Mouse (Mus musculus) CH12F3 (cell line): ENCODE measurements around the gene Dbil5.
"Not testable (repeated sequence)": the region's sequence is repeated elsewhere in the genome, so short reads cannot be mapped to it uniquely, and the experiment has no call there.

ENCODE experiments used
- in situ Hi-C: fragments of 300-500 bp; cut with MboI; formaldehyde crosslinking; loops from 2 replicates; pipeline ENCODE4 v1.14.3; 2020; ENCODE audit warnings: low sequenced_read_pairs

Gene Dbil5

DNA sequence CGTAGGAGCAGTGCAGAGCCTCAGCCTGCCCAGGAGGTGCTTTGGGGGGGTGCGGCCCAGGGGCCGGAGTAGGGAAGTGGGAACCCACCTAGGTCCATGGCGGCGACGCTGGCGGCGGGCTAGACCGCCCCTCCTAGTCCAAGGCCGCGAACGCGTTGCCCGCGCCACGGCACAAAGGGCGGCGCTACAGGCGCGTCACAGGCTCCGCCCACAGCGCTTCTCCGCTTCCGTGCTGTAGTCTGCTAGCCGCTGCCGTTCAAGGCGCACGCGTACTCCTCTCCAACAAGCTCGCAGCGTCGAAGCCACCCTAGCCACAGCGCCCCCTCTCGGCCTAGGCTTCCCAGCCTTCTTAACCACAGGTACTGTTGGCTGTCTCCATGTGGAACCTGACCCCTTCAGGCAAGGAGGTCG, at the start of gene Dbil5, which contains the start of gene Gemin4:
Dbil5 (plus strand) TSS at position 219 of the 411 bp plus-strand sequence.
Gemin4 (minus strand) TSS at position 275 of the 411 bp plus-strand sequence.
- in situ Hi-C loops, result no loop called here

DNA sequence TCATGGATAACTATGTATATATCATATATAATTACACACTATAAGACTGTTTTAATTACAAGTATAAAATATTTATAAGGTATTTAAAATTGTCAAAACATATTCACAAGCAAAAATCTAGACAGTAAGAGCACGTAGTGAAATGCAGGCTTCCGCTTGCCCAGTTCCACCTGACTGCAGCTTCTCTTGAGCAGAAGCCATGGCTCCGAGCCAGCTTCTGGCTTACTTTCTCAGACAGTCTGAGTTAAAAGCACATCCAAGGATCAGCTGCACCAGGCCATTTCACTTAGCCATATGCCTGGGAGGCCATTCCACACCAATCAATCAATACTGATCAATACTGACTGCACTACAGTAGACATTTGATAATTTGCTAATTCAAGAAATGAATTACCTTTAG, 48.4 kb upstream of the Dbil5 start:
- in situ Hi-C loops, result no loop called here

DNA sequence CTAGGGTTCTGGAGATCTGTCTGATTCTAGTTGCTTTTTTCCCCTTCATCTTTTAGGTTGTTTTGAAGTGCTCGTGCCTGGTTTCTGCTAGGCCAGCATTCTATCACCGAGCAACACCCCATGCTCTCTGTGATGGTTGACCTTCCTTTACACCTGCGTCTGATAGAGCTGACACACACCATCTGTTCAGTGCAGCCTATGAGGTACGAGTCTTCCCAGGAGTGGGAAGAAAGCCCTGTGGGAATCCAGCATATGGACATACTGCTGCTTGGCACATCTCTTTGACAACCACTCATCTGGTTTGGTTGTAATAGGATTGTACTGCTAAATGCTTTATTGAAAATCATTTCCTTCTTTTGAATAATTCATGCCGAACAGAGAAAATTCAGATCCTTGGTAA, 47.2 kb upstream of the Dbil5 start:
- in situ Hi-C loops, result no loop called here

DNA sequence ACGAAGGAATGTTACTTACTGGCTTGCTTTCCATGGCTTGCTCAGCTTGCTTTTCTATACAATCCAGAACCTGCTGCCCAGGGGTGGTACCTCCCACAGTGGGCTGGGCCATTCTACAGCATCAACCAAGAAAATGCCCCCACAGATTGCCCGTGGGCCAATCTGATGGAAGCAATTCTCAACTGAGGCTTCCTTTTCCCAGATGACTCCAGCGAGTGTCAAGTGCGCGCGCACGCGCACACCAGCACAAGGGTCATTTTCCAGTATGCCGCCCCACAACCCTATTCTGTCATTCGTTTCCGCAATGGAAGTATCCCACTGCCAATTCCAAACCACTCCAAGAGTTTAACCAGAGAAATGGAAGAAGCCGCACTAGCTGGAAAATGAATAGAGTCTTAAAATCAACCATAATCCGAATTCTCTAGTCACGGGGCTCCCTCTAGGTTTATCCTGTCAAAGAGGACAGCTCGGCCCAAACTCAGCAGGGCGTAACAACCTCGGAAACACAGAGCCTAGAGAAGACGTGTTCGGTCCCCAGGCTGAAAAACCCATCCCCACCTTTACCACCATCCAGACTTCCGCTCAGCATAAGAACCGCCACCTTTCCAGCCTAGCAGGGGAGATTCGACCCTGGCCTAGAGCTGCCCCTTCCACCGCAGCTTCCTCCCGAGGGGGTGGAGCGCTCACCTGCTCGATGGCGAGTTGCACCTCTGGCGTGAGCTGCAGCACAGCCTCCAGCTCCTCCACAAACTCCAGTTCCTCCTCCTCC, 38.5 kb upstream of the Dbil5 start:
- in situ Hi-C loops, result no loop called here

DNA sequence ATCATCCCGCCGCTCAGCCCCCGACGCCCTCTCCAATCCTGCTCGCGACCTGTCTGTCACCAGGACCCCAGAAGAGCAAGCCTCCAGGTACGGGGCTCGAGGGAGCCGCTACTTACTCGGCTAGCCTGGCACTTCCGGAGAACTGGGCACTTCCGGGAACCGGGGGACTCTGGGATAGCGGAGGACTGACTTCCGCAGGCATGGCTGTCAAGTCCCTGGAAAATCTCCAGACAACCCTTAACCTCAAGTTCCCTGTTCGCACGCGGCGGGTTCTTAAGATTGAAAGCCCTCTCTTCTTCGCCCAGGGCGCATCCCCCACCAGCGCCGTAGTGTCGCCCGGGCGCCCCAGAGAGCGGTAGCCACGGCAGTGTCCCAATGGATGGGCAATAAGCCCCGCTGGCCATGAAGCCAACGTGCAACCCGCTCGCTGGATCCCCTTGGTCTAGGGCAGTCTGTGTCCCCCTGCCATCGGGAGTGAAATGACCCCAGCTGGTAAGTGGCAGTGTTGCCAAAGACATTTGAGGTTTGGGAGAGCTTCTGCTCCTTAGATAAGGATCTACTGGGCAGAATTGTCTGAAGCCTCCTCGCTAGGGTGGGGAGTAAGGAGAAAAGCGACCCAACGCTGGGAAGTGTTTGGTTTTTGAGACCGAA, 37.8 kb upstream of the Dbil5 start, which contains the start of the genes Vps53 and Fam57a:
Vps53 (minus strand) TSS at position 153 of the 651 bp plus-strand sequence.
Fam57a (plus strand) TSS at position 177 of the 651 bp plus-strand sequence.
- in situ Hi-C loops, result no loop called here

DNA sequence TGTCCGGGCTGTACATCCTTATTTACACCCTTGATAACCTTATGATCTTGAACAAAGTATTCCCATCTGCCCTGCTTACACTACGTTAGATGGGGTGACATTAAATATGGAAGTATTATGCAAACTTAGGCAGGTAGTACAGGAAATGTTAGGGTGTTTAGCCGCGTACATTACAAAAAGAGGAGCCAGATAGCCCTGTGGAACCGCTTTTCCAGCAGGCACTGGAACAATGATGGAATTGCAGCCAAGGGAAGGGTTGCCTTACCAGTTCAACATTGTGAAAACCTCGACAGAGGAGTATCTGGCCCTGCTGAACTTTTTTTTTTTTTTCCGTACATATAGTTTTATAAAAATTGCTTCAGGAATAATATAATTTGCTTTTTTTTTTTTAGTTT, 37.3 kb upstream of the Dbil5 start:
- in situ Hi-C loops, result no loop called here

DNA sequence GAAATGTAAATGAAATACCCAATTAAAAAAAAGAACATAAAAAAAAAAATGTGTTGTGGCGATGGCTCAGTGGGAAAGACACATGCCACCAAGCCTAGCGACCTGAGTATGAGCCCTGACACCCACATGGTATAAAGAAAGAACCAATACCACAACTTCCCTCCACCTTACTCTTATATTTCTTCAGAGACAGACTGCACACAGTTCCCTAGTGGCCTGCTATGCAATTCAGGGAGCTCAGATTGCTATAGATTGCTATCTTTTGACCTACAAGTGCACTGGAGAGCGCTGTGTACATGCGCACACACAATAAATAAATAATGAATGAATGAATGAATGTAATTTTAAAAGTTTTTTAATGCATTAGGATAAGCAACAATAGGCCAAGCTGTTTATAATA, 33.7 kb upstream of the Dbil5 start:
- in situ Hi-C loops, result no loop called here

DNA sequence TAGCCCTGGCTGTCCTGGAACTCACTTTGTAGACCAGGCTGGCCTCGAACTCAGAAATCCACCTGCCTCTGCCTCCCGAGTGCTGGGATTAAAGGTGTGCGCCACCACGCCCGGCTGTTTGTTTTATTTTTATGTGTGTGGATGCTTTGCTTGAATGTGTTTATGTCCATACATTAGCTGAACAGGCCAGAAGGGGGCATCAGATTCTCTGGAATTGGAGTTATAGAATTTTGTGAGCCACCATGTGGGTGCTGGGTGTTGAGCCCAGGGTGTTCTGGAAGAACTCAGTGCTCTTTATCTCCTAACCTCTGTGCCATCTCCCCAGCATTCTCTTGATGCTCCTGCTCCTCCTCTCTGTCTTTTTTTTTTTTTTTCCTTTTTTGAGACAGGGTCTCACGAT, 30.5 kb upstream of the Dbil5 start:
- in situ Hi-C loops, result no loop called here

DNA sequence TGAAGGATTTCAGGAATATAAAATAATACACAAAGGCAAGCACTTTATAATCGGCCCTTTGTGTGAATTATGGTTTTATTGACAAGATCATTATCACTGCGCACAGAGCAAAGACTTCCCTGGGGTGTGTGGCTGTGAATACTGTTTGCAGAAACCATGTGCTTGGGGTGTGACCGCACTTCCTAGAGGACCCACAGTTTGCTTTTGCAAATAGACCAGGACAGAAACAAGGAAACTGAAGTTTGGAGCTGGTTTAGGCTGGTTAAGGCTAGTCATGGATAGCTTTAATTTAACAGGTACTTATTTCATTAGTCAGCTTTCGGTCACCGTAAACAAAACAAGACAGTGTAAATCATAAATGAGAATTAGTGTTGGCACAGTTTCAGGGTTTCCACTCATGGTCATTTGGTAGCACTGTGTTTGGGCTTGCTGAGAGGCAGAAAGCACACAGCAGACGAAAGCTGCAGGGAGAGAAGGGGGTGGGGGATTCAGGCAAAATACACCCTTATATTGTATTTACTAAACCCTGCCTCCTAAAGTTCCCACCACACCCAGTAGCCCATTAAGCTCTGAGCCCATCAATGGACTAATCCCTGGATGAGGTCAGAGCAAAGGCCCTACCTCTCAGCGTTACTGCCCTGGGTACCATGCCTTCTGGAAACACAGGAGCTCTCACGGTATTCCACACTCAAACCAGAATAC, 21.0 kb upstream of the Dbil5 start:
- in situ Hi-C loops, result no loop called here

DNA sequence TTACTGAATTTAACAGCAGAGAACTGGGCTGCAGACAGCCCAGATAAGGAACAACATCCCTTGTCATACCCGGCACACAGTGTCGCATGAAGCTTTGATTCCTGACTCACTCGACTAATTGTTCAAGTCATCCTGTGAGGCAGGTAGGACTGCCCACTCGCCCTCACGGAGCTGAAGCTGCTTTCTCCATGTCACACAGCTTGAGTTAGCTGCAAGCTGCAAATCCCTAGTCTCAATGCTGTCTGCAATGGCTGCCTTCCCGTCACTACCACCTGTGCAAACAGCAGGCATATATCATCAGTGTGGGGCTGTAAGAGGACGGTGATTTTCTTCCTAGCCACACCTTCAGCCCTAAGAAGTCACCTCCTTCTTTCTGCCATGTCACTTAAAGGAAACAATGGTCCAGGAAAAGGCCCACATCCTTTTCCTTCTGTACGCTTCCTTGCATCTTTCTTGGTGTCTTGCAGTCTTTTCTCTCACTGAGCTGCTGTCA, 20.4 kb upstream of the Dbil5 start:
- in situ Hi-C loops, result no loop called here

DNA sequence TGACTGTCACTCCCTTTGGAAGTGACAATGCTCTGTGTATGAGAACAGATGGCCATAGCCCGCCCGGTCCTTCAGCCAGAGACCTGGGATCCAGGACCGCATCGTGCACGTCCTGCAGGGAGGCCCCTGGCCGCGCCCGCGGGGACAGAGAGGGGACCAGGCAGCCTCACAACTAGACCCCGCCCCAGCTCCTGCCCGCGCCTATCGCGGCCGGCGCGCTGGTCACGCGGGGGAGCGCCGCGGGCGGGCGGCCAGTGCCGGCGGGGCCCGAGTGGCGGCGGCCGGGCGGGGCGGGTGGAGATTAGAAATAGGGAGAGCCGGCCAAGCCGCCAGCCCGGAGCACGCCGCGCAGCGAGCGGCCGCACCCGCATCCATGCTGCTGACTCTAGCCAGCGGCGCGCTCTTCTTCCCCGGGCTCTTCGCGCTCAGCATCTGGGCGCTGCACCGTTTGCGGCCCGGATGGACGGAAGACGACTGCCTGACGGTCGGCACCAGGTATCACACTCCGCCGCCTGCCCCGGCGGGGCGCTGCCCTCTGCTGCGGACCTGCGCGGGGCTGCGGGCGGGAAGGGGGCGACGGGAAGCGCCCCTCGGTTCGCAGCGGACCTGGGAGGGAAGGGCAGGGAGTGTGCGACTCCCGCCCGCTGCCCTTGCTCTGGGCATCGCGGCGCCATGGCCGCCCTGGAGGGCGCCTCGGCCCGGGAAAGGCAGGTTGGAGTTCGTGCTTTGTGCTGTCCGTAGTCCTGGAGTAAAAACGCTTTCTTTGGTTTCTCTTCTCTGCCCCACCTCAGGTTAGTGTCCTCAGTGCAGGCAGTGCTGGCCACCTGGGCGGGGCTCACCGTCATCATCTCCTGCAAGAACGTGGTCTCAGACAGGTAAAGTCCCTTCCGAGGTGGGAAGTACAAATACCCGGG, 15.4 kb upstream of the Dbil5 start:
- in situ Hi-C loops, result no loop called here

DNA sequence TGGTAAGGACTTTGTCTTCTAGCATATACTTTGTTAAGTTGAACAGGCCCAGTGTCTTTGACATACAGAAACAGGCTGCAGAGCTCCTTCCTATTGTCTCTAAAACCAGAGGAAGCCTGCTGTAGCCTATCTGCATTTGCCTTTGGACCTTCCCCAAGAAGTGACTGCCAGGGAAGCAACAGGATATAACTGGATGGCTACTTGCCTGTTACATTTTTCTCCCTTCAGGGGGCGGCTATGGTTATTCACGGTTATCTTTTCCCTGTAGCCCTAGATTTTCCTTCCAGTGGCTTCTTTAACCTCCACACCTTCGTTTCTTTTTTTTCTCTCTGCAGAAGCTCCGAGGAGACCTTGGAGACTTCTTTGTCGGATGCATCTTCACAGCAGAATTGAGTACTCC, 10.6 kb upstream of the Dbil5 start:
- in situ Hi-C loops, result no loop called here

DNA sequence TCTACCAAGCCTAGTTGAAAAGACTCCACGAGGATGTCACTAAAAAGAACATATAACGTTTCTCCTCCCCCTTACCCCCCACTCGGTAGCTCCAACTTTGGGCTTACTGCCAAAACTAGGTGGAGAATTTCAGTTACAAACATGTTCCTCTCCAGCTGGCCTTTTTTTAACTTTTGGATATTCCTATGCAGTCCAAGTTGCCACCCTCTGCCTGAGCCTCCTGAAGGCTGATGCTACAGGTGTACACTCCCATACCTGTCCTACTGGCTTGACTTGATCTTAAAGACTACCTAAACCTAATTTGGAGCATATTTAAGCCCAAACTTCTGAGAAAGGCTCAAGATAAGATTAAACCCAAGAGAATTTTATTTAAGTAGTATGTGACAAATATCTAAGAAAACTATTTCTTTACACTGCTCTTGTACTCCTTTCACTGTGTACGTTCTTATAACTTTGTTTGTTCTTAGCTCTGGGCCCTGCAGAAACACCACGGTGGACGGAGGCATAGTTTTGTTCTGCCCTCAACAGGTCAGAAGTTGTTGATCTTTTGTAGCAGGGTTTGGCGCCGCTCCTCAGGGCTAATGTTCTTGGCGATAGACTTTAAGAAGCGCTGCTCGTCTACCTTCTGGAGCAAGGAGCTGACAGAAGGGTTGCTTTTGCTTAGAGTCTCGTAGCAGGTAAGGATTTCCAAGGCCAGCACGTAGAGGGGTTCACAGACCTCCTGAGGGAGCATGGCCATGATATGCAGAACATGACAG, 7.0 kb upstream of the Dbil5 start:
- in situ Hi-C loops, result no loop called here

DNA sequence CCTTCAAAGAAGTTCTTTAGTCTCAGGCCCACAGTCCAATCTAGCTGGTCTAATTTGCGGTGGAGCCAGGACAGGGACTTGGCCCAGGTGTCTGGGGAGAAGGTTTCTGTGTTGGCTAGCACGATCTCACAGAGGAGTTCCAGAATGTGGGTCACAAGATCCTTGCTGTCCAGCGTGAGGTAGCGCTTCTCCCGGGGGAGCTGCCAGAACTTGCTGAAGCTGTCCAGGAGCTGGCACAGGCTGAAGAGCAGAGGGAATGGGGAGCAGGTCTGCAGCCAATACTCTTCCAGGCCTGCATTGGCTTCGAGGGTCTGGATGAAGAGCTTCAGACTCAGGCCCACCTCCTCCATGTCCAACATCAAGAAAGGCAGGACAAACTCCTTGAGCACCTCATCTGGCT, 5.8 kb upstream of the Dbil5 start:
- in situ Hi-C loops, result not testable (repeated sequence)

DNA sequence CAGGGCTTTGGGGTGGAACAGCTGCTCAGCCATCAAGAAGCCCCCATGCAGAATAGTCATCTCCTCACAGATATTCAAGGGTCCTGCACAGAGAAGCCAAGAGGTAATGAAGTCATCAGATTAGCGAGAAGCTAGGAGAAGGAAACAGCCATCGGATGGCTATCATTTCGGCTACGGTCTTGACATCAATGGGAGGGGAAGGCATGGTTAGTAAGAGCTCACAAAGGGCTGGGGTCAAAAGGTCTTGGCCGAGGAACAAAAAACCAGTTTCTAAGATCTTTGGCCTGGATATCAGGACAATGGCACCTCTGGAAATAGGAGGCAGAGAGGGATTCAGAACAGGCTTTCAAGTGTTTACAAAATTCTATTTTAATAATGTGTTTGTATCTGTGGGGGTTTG, 3.6 kb upstream of the Dbil5 start:
- in situ Hi-C loops, result no loop called here

DNA sequence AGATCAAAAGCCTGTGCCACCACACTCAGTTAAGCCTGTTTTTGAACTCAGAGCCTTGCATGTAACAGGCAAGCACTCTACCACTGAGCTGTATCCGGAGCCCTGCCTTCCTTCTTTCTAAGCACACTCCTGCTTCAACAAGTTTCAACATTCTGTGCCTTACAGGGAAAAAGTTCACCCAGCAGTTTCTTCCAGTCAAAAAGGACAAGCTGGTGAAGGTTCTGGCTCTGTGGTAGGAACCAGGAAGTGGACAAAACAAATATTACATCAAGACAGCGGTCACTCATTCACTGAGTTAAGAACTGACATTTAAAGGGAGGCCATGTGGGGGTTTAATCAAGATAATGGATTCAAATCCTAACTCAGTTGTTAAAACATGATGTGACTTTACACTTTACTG, 2.4 kb upstream of the Dbil5 start:
- in situ Hi-C loops, result no loop called here

DNA sequence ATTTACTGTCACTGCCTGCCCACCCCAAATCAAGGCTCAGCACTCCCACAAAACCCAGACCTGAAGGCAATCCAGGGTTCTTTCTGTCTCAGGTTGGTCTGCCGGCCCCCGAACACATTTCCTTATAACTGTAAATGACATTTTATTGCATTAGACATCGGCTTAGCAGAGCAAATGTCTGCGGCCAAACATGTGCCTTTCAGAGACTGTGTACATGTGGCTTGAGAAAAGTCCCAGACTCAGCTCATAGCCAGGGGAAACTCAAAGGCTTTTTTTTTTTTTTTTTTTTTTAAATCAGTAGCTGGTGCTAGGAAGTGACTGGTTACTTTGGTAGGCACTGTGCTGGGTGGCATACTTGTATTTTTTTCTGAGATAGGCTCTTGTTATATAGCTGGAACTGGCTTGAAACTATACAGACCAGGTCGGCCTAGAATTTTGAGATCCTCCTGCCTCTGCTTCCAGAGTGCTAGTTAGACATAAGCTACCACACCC, 1.3 kb upstream of the Dbil5 start:
- in situ Hi-C loops, result no loop called here

DNA sequence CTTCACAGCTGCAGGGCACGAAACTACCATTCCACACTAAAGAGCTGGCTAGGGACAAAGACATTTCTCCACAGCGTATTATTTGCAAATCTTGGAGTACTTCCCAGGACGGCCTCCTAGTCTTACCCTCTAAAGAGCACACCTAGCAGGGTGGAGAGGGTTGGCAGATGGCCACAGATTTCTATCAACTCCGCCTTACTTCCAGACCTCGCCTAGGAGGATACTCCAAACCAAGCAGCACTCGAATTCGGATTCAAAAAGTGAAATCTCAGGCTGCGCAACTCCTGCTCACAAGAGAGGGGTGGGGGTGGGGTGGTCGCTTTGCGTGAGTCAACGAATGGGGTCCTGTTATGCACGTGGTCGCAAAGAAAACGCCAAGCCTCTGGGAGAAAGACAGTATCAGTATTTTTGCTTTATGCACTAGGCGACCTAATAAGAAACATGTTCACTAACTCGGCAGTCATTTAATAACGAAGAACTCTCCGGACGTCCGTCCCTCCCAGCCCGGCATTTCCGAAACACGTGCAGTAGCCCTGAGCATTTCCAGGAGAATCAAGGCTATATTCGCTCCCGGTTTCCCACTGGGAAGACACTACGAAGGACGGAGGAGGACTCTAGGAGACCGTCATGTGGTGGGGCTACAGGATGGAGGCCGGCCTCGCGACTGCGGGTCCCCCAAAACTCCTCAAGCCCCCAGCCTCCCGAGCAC, 573 bp upstream of the Dbil5 start:
- in situ Hi-C loops, result no loop called here

DNA sequence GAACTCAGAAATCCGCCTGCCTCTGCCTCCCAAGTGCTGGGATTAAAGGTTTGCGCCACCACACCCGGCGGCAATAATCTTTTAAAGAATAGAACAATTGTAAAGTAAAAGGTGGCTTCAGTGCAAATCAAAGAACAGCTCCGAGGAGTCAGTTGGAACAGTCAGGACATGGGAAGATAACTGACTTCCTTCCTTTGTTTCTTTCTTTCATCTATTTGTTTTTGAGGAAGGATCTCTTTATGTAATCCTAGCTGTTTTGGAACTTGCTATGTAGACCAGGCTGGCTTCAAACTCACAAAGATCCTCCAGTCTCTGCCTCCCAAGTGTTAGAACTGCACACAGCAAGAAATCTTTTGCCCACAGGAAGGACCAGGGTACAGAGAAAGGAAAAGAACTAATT, 7.2 kb downstream of the Dbil5 start:
- in situ Hi-C loops, result no loop called here
